Mouse (Mus musculus) bone marrow macrophage, adult 2 months (primary cell): ENCODE measurements around the gene Fam43a.

ENCODE experiments used
- CTCF ChIP-seq: IDR thresholded peaks from 2 replicates; pipeline ENCODE4 v1.5.1; 2012; ENCODE audit warnings: low read depth, mild to moderate bottlenecking, low read length, moderate library complexity
- POLR2A ChIP-seq: IDR thresholded peaks from 2 replicates; pipeline ENCODE4 v1.6.1; 2012; ENCODE audit warnings: mild to moderate bottlenecking, low read depth, low read length, borderline replicate concordance

DNA sequence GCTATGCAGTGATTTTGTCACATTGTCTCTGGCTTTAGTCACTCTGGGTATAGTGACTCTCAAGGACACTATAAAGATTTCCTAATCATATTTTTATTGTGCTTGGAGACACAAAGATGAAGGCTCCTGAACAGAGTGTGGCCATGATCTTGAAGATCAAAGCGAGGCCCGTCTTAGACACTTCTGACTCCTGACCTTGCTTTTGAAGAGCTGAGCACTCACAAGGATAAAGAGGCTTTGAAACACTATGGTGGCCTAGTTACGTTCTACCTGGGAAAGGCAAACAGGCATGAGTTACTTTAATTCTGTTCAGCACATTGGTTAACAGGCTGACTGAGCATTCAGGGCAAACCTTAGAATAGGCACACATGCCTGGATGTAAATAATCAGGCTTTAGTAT, 16.8 kb downstream of the Fam43a start:
- TF ChIP-seq CTCF (no peak), POLR2A (no peak)
